ENCODE assay signal across 8 mouse cellular contexts in genomic region chr11:70020022-70020631, GRCm38 (mm10). TPM values are rescaled to one million over a fixed set of nuclear protein-coding genes. Genes with fewer than 3 reads are reported as not detected.
DNase-seq lines count a peak whose midpoint lies in the region; ATAC-seq and TF ChIP-seq lines count a peak whose summit lies in the region.

No protein-coding gene starts in this region.

- H3K27ac ChIP-seq in forebrain, embryonic 16.5 days (ENCODE audit: low read length): peak overlapping the region; percentile 95
- no peak overlapping the region for H3K27ac ChIP-seq in liver, embryonic 14.5 days
- H3K27ac ChIP-seq in kidney, adult 2 months (ENCODE audit: insufficient read depth, low read depth, low read length): no peak overlapping the region

- peaks cover 72% of the 10 kb centered on the region for H3K4me1 ChIP-seq in forebrain, embryonic 16.5 days (replicated peaks; ENCODE audit: control insufficient read depth, insufficient read depth, low read length)
- H3K4me1 ChIP-seq in liver, embryonic 14.5 days (replicated peaks; ENCODE audit: control insufficient read depth in 2 of 2, insufficient read depth in 2 of 2, low read length in 1 of 2): peaks cover 9 to 16% of the 10 kb centered on the region in 2 experiments
- H3K4me1 ChIP-seq in kidney, adult 2 months (ENCODE audit: control insufficient read depth, insufficient read depth, low read length): 0 out of 2 replicates have a peak, but pooled peaks cover 4% of the 10 kb centered on the region

- no peaks in the 10 kb centered on the region for H3K36me3 ChIP-seq in forebrain, embryonic 16.5 days (ENCODE audit: control insufficient read depth, insufficient read depth)
- H3K36me3 ChIP-seq in liver, embryonic 14.5 days (replicated peaks; ENCODE audit: control insufficient read depth, insufficient read depth, low read depth): no peaks in the 10 kb centered on the region
- no peaks in the 10 kb centered on the region for H3K36me3 ChIP-seq in kidney, adult 2 months (ENCODE audit: control insufficient read depth, insufficient read depth, low read length)

- TF ChIP-seq EP300 in liver, embryonic 14.5 days (IDR thresholded peaks at IDR 0.05; ENCODE audit: low read depth): no peak

- ATAC-seq in forebrain, embryonic 16.5 days: no peak
- ATAC-seq in liver, embryonic 14.5 days (ENCODE audit: insufficient read depth): no peak
- no peak for ATAC-seq in frontal cortex, adult (ENCODE audit: low TSS enrichment)

- H3K27me3 ChIP-seq in forebrain, embryonic 16.5 days (replicated peaks; ENCODE audit: control insufficient read depth, insufficient read depth, low read length): no peaks in the 10 kb centered on the region
- H3K27me3 ChIP-seq in liver, embryonic 14.5 days (ENCODE audit: control insufficient read depth, insufficient read depth, low read length): peaks cover 22% of the 10 kb centered on the region
- H3K27me3 ChIP-seq in kidney, adult 2 months (replicated peaks; ENCODE audit: control insufficient read depth, insufficient read depth, low read length): no peaks in the 10 kb centered on the region

- TF ChIP-seq CTCF in liver, embryonic 14.5 days (IDR thresholded peaks at IDR 0.05; ENCODE audit: low read depth): no peak
- TF ChIP-seq CTCF in kidney, adult 2 months (conservative IDR thresholded peaks at IDR 0.05; ENCODE audit: insufficient read depth, insufficient read length, low read depth, low read length): no peak

- H3K9me3 ChIP-seq in forebrain, embryonic 16.5 days (ENCODE audit: control insufficient read depth, low read length): no peaks in the 10 kb centered on the region
- no peaks in the 10 kb centered on the region for H3K9me3 ChIP-seq in liver, embryonic 14.5 days (ENCODE audit: control insufficient read depth, low read length)

- peak overlapping the region; percentile 83 for H3K4me2 ChIP-seq in forebrain, embryonic 16.5 days (ENCODE audit: low read length)
- peak overlapping the region; percentile 75; the same call in 1 of the 2 replicates for H3K4me2 ChIP-seq in liver, embryonic 14.5 days (ENCODE audit: low read depth)

- DNase-seq in kidney, postnatal 10 days: peak; percentile 39
- DNase-seq in kidney, adult 9 months: no peak
- DNase-seq in adipocyte (ENCODE audit: low spot score): peak; percentile 59
- no peak for DNase-seq in liver, embryonic 14.5 days (ENCODE audit: low read depth in 3 of 3, low spot score in 3 of 3)
- DNase-seq in thymus, postnatal 36 days: peak; percentile 65 to 77
- no peak for DNase-seq in kidney, adult 2 months

- peak overlapping the region; percentile 72 for H3K4me3 ChIP-seq in forebrain, embryonic 16.5 days (replicated peaks; ENCODE audit: low read length)
- H3K4me3 ChIP-seq in liver, embryonic 14.5 days (ENCODE audit: insufficient read depth in 1 of 2, low read depth in 2 of 2, low read length in 2 of 2): no peak overlapping the region
- no peak overlapping the region for H3K4me3 ChIP-seq in kidney, adult 2 months (ENCODE audit: insufficient read depth, low read depth, low read length)

- peak overlapping the region; percentile 92 for H3K9ac ChIP-seq in forebrain, embryonic 16.5 days (replicated peaks; ENCODE audit: low read depth, low read length)
- no peak overlapping the region for H3K9ac ChIP-seq in liver, embryonic 14.5 days (replicated peaks)

- no peak for TF ChIP-seq POLR2A in kidney, adult 2 months (IDR thresholded peaks at IDR 0.05; ENCODE audit: low read depth, low read length)

- 5% methylated on average over 7 of the region's 8 CpGs for WGBS in forebrain, embryonic 16.5 days
- 15% methylated on average over 7 of the region's 8 CpGs for WGBS in liver, embryonic 14.5 days (ENCODE audit: insufficient replicate concordance)
- WGBS in kidney, adult 2 months: 30% methylated on average over 8 of the region's 8 CpGs

RNA-seq across cellular contexts. Expression of gene Dlg4, which starts 3.4 kb away (rescaled TPM):
- 25.6 and 32.7 TPM in 2 replicates for polyA plus RNA-seq in forebrain, embryonic 16.5 days (2015; fragmentation: Nextera tagmentation; extraction: Ambion mirVana)
- 1.5 and 1.9 TPM in 2 replicates for polyA plus RNA-seq in liver, embryonic 14.5 days (2012; rRNA removed)
- 0.33 and 0.54 TPM in 2 replicates for polyA plus RNA-seq in liver, embryonic 14.5 days (2014; fragmentation: Nextera tagmentation; extraction: Ambion mirVana)
- polyA plus RNA-seq in kidney, adult 2 months (2012; rRNA removed): 8.1 and 8.3 TPM in 2 replicates

RNA-seq across cellular contexts. Expression of gene Acadvl, which starts 4.9 kb away (rescaled TPM):
- polyA plus RNA-seq in forebrain, embryonic 16.5 days (2015; fragmentation: Nextera tagmentation; extraction: Ambion mirVana): 60.2 and 60.6 TPM in 2 replicates
- 27.8 and 40.6 TPM in 2 replicates for polyA plus RNA-seq in liver, embryonic 14.5 days (2012; rRNA removed)
- 84.1 and 98.1 TPM in 2 replicates for polyA plus RNA-seq in liver, embryonic 14.5 days (2014; fragmentation: Nextera tagmentation; extraction: Ambion mirVana)
- 249 and 308 TPM in 2 replicates for polyA plus RNA-seq in kidney, adult 2 months (2012; rRNA removed)

RNA-seq across cellular contexts. Expression of gene Dvl2, which starts 19.7 kb away (rescaled TPM):
- polyA plus RNA-seq in forebrain, embryonic 16.5 days (2015; fragmentation: Nextera tagmentation; extraction: Ambion mirVana): 34.6 and 34.7 TPM in 2 replicates
- 4.2 and 4.6 TPM in 2 replicates for polyA plus RNA-seq in liver, embryonic 14.5 days (2012; rRNA removed)
- polyA plus RNA-seq in liver, embryonic 14.5 days (2014; fragmentation: Nextera tagmentation; extraction: Ambion mirVana): 3.4 and 4.2 TPM in 2 replicates
- polyA plus RNA-seq in kidney, adult 2 months (2012; rRNA removed): 8.5 and 9.6 TPM in 2 replicates

RNA-seq across cellular contexts. Expression of gene Phf23, which starts 24.6 kb away (rescaled TPM):
- polyA plus RNA-seq in forebrain, embryonic 16.5 days (2015; fragmentation: Nextera tagmentation; extraction: Ambion mirVana): 63.7 and 66.8 TPM in 2 replicates
- 10.8 and 14.8 TPM in 2 replicates for polyA plus RNA-seq in liver, embryonic 14.5 days (2012; rRNA removed)
- 11.9 and 12.1 TPM in 2 replicates for polyA plus RNA-seq in liver, embryonic 14.5 days (2014; fragmentation: Nextera tagmentation; extraction: Ambion mirVana)
- polyA plus RNA-seq in kidney, adult 2 months (2012; rRNA removed): 16.0 and 21.4 TPM in 2 replicates

RNA-seq across cellular contexts. Expression of gene Gabarap, which starts 29.2 kb away (rescaled TPM):
- polyA plus RNA-seq in forebrain, embryonic 16.5 days (2015; fragmentation: Nextera tagmentation; extraction: Ambion mirVana): 563 and 565 TPM in 2 replicates
- polyA plus RNA-seq in liver, embryonic 14.5 days (2012; rRNA removed): 134 and 140 TPM in 2 replicates
- polyA plus RNA-seq in liver, embryonic 14.5 days (2014; fragmentation: Nextera tagmentation; extraction: Ambion mirVana): 296 and 300 TPM in 2 replicates
- 746 and 1,018 TPM in 2 replicates for polyA plus RNA-seq in kidney, adult 2 months (2012; rRNA removed)

Comparison
In these comparisons a context has a peak if more than half of its experiments do, and no peak if none do; other contexts are left out.
1. DNase-seq: peak in kidney, postnatal 10 days (single experiment), adipocyte (single experiment) and thymus, postnatal 36 days (2 of 2); none in kidney, adult 9 months (single experiment), liver, embryonic 14.5 days (0 of 3) and kidney, adult 2 months (single experiment).